Mouse (Mus musculus): ENCODE results near the gene Stk24.
A peak's percentile ranks its signal among the peaks of the same experiment; 100 is the strongest.
"Not testable (repeated sequence)": the region's sequence is repeated elsewhere in the genome, so short reads cannot be mapped to it uniquely, and the experiment has no call there.

Gene Stk24

GRCm38 (mm10) chr14:121379827-121380145 lies at the start of gene Stk24:
TSS of gene Stk24 (minus strand) at chr14:121380011.
- no peak for DNase-seq

- DNase-seq: no peak
Measured at GRCm38 (mm10) chr14:121428148-121428547, 48.3 kb upstream of the Stk24 start.

DNA sequence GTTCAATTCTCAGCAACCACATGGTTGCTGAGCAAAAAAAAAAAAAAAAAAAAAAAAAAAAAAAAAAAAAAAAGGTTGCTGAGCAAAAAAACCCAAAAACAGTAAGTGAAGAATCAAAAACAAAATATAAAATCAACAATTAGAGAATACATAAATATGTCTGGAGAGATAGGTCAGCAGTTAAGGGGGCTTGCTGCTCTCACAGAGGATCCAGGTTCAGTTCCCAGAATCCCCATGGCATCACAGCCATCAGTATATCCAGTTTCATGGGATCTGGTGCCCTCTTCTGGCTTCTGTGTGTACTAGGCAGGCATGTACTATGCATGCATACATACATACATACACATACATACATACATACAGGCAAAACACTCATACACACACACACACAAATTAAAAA lies 46.9 kb upstream of the Stk24 start:
- peak in 1 of 2 experiments; percentile 22 for DNase-seq

- DNase-seq: no peak
Measured at GRCm38 (mm10) chr14:121425004-121425793, 45.4 kb upstream of the Stk24 start.

DNA sequence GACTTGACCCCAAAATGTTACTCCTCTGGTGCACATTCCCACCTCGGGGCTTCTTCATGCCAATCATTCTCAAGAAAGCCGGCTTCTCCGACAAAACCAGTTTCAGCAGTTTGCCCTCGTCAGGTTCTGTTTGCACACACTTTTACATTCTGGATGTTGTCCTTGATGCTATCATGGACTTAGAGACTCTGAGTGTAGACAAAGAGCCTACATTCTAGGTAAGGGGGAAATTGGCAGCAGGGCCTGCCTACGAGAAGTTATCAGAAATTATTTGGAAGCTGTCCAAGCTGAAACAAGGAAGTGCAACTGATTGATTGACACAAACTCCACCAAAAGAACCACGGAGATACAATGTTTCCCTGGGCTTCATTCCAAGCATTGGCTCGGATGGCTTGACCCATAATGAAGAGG lies 43.5 kb upstream of the Stk24 start:
- peak; percentile 53 to 62 for DNase-seq

DNA sequence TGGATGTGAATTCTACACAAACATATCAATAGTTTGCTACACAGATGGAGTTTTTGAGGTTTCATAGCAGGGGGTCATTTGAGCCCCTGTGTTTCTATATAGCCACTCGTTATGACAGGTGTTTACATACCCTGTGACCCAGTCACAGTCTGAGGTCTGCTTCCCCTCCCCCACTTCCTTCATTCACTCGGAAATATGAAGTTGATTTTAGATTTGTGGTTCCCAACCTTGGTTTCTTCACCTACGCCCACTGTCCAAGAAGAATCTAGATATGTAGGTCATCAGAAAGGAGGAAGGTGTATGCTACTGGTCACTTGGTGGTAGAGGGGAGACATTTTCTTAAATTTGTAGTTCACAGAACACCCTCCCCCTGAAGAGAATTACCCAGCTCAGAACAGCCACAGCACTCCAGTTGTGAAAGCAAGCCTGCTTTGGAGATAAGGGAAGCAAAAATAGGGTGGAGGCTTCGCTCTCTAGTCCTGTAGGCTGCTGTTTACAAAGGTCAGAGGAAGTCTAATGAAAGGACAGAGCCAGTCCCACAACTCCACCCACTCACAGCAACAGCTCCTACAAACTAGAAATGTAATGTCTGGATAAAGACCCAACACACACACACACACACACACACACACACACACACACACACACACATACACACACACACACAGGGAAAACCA lies 43.0 kb upstream of the Stk24 start:
- DNase-seq: peak; percentile 71 to 75

DNA sequence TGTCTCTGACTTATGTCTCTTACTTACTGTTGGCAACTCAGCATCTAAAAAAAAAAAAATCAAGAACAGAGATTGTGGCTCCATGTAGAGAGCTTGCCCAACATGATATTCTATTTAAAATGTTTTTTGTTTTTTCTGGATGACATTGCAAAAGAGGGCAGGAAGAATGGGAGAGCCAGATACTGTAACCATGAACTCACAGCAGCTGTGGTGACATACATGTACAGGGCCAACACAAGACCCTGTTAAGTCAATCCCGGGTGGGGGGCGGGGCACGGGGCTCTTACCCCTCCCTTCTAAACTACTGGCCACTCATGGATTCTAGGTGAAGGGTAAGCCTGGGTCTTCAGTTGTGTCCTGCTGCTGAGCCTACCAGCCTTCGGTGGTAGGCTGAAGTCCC lies 42.2 kb upstream of the Stk24 start:
- no peak for DNase-seq

DNA sequence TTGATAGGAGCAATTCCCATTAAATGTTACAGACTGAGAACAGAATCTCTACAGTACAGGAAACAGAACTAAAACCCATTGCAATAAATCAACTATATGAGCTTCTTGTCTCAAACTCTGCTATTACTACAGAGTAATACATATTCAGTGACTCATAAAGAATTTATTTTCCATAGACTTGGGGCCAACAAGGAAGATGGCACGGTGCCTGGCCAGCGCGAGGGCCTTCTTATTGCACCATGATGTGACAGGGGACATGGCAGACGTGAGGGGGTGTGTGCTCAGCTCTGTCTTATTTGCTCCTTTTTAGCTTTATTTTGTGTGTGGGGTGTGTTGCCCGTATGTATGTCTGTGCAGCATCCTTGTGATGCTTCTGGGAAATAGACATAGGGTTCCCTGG lies 37.8 kb upstream of the Stk24 start:
- peak; percentile 47 to 55 for DNase-seq

- DNase-seq: no peak
Measured at GRCm38 (mm10) chr14:121416626-121417319, 37.0 kb upstream of the Stk24 start.

DNA sequence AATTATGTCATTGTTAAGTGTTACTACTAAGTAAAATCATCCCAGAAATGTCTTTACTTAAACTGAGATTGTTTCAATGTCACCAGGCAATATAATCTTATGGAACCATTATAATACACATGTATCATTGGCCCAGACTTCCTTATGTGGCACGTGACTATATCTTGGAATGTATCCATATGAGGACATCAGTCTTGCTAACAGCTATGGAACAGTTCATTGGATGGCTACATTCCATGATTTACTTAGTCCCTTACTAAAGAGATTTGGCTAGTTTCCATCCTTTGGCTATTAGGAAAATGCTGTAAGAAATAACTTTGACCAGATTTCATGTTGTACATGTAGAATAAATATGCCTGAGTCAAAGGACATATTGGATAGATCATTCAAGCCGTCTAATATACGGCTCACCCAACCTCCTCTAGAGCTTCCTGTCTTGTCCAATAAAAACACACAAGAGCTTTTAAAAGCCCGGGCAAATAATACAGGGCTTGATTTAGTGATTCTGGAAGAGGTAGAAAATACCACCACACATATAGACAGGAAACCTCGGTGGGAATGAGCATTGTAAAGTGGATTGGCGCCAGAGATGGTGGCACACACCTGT lies 34.9 kb upstream of the Stk24 start:
- no peak for DNase-seq

DNA sequence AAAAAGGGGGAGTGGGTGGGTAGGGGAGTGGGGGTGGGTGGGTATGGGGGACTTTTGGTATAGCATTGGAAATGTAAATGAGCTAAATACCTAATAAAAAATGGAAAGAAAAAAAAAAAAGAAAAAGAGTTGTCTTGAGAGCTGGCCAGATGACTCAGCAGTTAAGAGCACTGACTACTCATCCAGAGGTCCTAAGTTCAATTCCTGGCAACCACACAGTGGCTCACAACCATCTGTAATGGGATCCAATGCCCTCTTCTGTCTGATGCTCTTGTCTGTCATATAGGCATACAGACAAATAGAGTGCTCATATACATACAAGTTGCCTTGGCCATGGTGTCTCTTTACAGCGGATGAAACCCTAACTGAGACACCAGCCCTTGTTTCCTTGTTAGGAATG lies 33.9 kb upstream of the Stk24 start:
- not testable (repeated sequence) for DNase-seq

- DNase-seq: no peak
Measured at GRCm38 (mm10) chr14:121408944-121409343, 29.1 kb upstream of the Stk24 start.

GRCm38 (mm10) chr14:121406943-121407342 lies 27.1 kb upstream of the Stk24 start:
- DNase-seq: peak in 1 of 2 experiments; percentile 15

- DNase-seq: no peak
Measured at GRCm38 (mm10) chr14:121405546-121405945, 25.7 kb upstream of the Stk24 start.

- DNase-seq: no peak
Measured at GRCm38 (mm10) chr14:121405120-121405519, 25.3 kb upstream of the Stk24 start.

DNA sequence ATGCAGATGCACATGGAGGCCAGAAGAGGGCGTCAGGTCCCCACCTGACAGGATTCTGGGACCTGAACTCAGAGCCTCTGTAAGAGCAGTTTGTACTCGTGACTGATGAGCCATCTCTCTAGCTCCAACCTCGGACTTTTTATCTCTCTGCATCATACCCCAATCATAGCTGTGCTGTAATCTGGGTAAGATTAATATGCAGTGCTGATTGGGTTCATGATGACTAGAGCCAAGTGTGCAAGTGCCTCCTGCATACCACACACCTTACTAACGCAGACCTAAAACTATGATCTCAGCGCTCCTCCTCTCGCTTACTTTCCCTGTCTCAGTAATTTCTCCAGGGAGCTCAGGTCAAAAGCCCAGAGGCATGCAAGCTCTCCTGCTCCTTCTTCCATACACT lies 19.9 kb upstream of the Stk24 start:
- no peak for DNase-seq

DNA sequence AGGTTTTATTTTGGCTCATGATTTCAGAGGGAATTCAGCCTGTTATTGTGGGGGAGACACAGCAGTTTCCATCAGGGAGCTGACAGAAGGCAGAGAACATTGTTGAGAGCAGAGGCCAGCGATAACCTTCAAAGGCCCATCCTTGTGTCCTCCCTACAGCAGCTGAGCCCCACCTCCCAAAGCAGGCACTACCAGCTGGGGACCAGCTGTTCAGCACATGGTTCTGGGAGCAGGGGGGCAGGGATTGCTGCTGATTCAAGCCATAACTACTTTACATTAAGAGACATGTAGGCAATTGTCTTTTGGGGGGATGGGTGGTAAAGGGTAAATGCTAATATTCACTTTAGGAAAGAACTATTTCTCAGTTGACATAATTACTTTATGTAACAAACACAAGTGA lies 17.7 kb upstream of the Stk24 start:
- no peak for DNase-seq

GRCm38 (mm10) chr14:121395125-121395524 lies 15.3 kb upstream of the Stk24 start:
- DNase-seq: no peak

GRCm38 (mm10) chr14:121391927-121392326 lies 12.1 kb upstream of the Stk24 start:
- peak; percentile 77 to 88 for DNase-seq

GRCm38 (mm10) chr14:121387760-121388159 lies 7.9 kb upstream of the Stk24 start:
- no peak for DNase-seq

- DNase-seq: no peak
Measured at GRCm38 (mm10) chr14:121385440-121385839, 5.6 kb upstream of the Stk24 start.

- peak in 1 of 2 experiments; percentile 48 for DNase-seq
Measured at GRCm38 (mm10) chr14:121383801-121384200, 4.0 kb upstream of the Stk24 start.

DNA sequence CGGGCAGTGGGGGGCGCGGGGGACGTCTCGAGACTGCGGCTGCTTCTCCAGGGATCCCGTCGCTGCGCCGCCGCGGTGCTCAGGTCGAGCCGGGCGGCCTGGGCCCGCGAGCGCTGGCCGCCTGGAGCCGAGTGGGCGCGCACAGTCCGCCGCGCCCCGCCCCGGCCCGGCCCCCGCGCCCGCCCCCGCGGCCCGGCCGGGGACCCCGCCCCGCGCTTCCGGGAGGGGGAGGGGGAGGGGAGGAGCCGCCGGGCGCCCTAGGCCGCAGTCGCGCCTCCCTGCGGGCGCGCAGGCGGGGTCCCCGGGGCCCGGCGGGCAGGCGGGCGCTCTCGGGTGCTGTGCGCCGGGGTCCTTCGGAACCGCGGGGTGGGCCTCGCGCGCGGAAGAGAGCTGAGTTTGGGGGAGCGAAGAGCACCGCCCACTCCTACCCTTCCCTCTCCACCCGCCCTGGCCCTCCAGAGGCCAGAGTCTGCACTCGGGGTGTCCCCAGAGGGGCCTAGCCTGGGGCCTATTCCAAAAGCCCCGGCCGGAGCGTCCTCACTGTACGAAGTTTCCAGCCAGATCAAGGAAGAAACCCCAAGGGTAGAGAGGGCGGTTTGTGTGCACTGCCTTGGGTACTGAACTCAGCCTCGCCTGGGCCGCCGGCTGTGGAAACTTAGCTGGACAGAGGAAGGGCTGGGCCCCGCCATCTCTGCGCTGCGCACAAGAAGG lies 540 bp downstream of the Stk24 start:
- peak; percentile 78 to 79 for DNase-seq

Measured in lung, adult 18-20 months (tissue).